Mouse (Mus musculus) neural tube, embryonic 10.5 days (tissue): ENCODE results near the gene Slc39a2.
"Not testable (repeated sequence)": the region's sequence is repeated elsewhere in the genome, so short reads cannot be mapped to it uniquely, and the experiment has no call there.

Experiments
- DNase-seq: peaks from one replicate; pipeline ENCODE4 v3.0.0-alpha.2; 2017; ENCODE audit warnings: low spot score; ENCODE audit errors: extremely low spot score

The Slc39a2 gene

GRCm38 (mm10) chr14:51902806-51903710, 10.4 kb downstream of the Slc39a2 start:
- DNase-seq, result peak; percentile 86

GRCm38 (mm10) chr14:51903782-51904181, 11.1 kb downstream of the Slc39a2 start:
- no peak for DNase-seq

- DNase-seq, result no peak
Observed at GRCm38 (mm10) chr14:51904706-51905105, 12.0 kb downstream of the Slc39a2 start.

- DNase-seq, result no peak
Observed at GRCm38 (mm10) chr14:51906102-51906501, 13.4 kb downstream of the Slc39a2 start.

GRCm38 (mm10) chr14:51911301-51911700, 18.6 kb downstream of the Slc39a2 start:
- DNase-seq, result no peak

GRCm38 (mm10) chr14:51912391-51913061, 19.8 kb downstream of the Slc39a2 start:
- peak; percentile 19 for DNase-seq

GRCm38 (mm10) chr14:51913062-51913959, 20.6 kb downstream of the Slc39a2 start:
- DNase-seq, result peak; percentile 48

- peak; percentile 46 for DNase-seq
Observed at GRCm38 (mm10) chr14:51913960-51914762, 21.5 kb downstream of the Slc39a2 start, which contains the start of gene Ndrg2. Ndrg2 (minus strand) TSS chr14:51914158.

- no peak for DNase-seq
Observed at GRCm38 (mm10) chr14:51915030-51915429, 22.3 kb downstream of the Slc39a2 start.

- no peak for DNase-seq
Observed at GRCm38 (mm10) chr14:51916539-51916938, 23.9 kb downstream of the Slc39a2 start.

- no peak for DNase-seq
Observed at GRCm38 (mm10) chr14:51918125-51918524, 25.4 kb downstream of the Slc39a2 start, which contains the start of gene Tppp2. Tppp2 (plus strand) TSS chr14:51918425.

GRCm38 (mm10) chr14:51918966-51919365, 26.3 kb downstream of the Slc39a2 start:
- DNase-seq, result no peak

- DNase-seq, result no peak
Observed at GRCm38 (mm10) chr14:51921759-51922570, 29.3 kb downstream of the Slc39a2 start.

GRCm38 (mm10) chr14:51922571-51922865, 29.8 kb downstream of the Slc39a2 start, which contains the start of gene Rnase13:
Rnase13 (minus strand) TSS chr14:51922773.
- no peak for DNase-seq

GRCm38 (mm10) chr14:51922910-51923309, 30.2 kb downstream of the Slc39a2 start:
- DNase-seq, result no peak

- DNase-seq, result no peak
Observed at GRCm38 (mm10) chr14:51923492-51923891, 30.8 kb downstream of the Slc39a2 start.

- not testable (repeated sequence) for DNase-seq
Observed at GRCm38 (mm10) chr14:51926930-51927329, 34.2 kb downstream of the Slc39a2 start.

- no peak for DNase-seq
Observed at GRCm38 (mm10) chr14:51929309-51929943, 36.7 kb downstream of the Slc39a2 start.

- no peak for DNase-seq
Observed at GRCm38 (mm10) chr14:51929968-51930367, 37.3 kb downstream of the Slc39a2 start.
